Mouse (Mus musculus): Measurements from ENCODE around the gene Tmem161b.

GRCm38 (mm10) chr13:84221820-84222681 lies at the start of gene Tmem161b:
- TF ChIP-seq POLR2A (IDR thresholded peaks at IDR 0.05; ENCODE audit: low read depth, low read length) (no peak), CTCF (conservative IDR thresholded peaks at IDR 0.05; ENCODE audit: insufficient read depth, insufficient read length, low read depth, low read length) (no peak)

All from kidney, adult 2 months (tissue).